Mouse (Mus musculus) c-Kit-positive CD71-positive TER-119-positive erythroid progenitor cells, embryonic 14.5 days (primary cell): Measurements from ENCODE around the gene Sptb.

ENCODE experiments used
- DNase-seq: peaks from one replicate; pipeline ENCODE4 v3.0.0-alpha.2; 2013; ENCODE audit warnings: low spot score

Sptb gene

GRCm38 (mm10) chr12:76608241-76608640 lies 102.1 kb downstream of the Sptb start:
- no peak for DNase-seq

GRCm38 (mm10) chr12:76605837-76606236 lies 104.5 kb downstream of the Sptb start:
- no peak for DNase-seq

- DNase-seq, result no peak
Measured at GRCm38 (mm10) chr12:76604546-76604945, 105.8 kb downstream of the Sptb start.

- DNase-seq, result no peak
Measured at GRCm38 (mm10) chr12:76603779-76604178, 106.6 kb downstream of the Sptb start.

- DNase-seq, result no peak
Measured at GRCm38 (mm10) chr12:76598196-76598928, 112.0 kb downstream of the Sptb start.

- no peak for DNase-seq
Measured at GRCm38 (mm10) chr12:76597577-76598100, 112.7 kb downstream of the Sptb start.

- DNase-seq, result peak; percentile 61
Measured at GRCm38 (mm10) chr12:76596292-76597023, 113.9 kb downstream of the Sptb start.

- peak; percentile 23 for DNase-seq
Measured at GRCm38 (mm10) chr12:76595830-76596229, 114.5 kb downstream of the Sptb start.

GRCm38 (mm10) chr12:76594556-76594955 lies 115.8 kb downstream of the Sptb start:
- peak; percentile 45 for DNase-seq

GRCm38 (mm10) chr12:76593839-76594322 lies 116.5 kb downstream of the Sptb start:
- peak; percentile 89 for DNase-seq

GRCm38 (mm10) chr12:76593254-76593653 lies 117.1 kb downstream of the Sptb start:
- DNase-seq, result no peak

GRCm38 (mm10) chr12:76592213-76592612 lies 118.1 kb downstream of the Sptb start:
- peak; percentile 74 for DNase-seq

- DNase-seq, result no peak
Measured at GRCm38 (mm10) chr12:76591037-76591436, 119.3 kb downstream of the Sptb start.

- DNase-seq, result no peak
Measured at GRCm38 (mm10) chr12:76589531-76589930, 120.8 kb downstream of the Sptb start.

- no peak for DNase-seq
Measured at GRCm38 (mm10) chr12:76587357-76587756, 123.0 kb downstream of the Sptb start.

GRCm38 (mm10) chr12:76585028-76585427 lies 125.3 kb downstream of the Sptb start:
- DNase-seq, result no peak

- no peak for DNase-seq
Measured at GRCm38 (mm10) chr12:76583454-76583853, 126.9 kb downstream of the Sptb start.

- DNase-seq, result no peak
Measured at GRCm38 (mm10) chr12:76582841-76583240, 127.5 kb downstream of the Sptb start.

GRCm38 (mm10) chr12:76582139-76582538 lies 128.2 kb downstream of the Sptb start:
- DNase-seq, result no peak

- no peak for DNase-seq
Measured at GRCm38 (mm10) chr12:76579806-76580205, 130.5 kb downstream of the Sptb start.

- DNase-seq, result no peak
Measured at GRCm38 (mm10) chr12:76578465-76578864, 131.9 kb downstream of the Sptb start.

GRCm38 (mm10) chr12:76577858-76578257 lies 132.5 kb downstream of the Sptb start:
- no peak for DNase-seq

GRCm38 (mm10) chr12:76576806-76577205 lies 133.5 kb downstream of the Sptb start:
- no peak for DNase-seq
